ENCODE assay signal across 8 mouse cellular contexts in genomic region chr13:55600657-55601056, GRCm38 (mm10). TPM values are rescaled to one million over a fixed set of nuclear protein-coding genes. Genes with fewer than 3 reads are reported as not detected.
A peak's percentile ranks its signal among the peaks of the same experiment; 100 is the strongest.
DNase-seq lines count a peak whose midpoint lies in the region; ATAC-seq and TF ChIP-seq lines count a peak whose summit lies in the region.

No protein-coding gene starts in this region.

- TF ChIP-seq CTCF in heart, postnatal 0 days (IDR thresholded peaks at IDR 0.05; ENCODE audit: low read depth): no peak

- 21% methylated on average over 9 of the region's 9 CpGs for WGBS in heart, embryonic 12.5 days
- WGBS in heart, postnatal 0 days: 14% methylated on average over 9 of the region's 9 CpGs
- WGBS in neural tube, embryonic 15.5 days: 12% methylated on average over 9 of the region's 9 CpGs

- H3K36me3 ChIP-seq in heart, embryonic 12.5 days: peaks cover 46% of the 10 kb centered on the region
- H3K36me3 ChIP-seq in heart, postnatal 0 days (replicated peaks; ENCODE audit: control insufficient read depth, insufficient read depth, low read length): peaks cover 30% of the 10 kb centered on the region
- H3K36me3 ChIP-seq in neural tube, embryonic 15.5 days: peaks cover 40% of the 10 kb centered on the region

- H3K4me1 ChIP-seq in heart, embryonic 12.5 days (replicated peaks): peaks cover 10% of the 10 kb centered on the region
- peaks cover 11% of the 10 kb centered on the region for H3K4me1 ChIP-seq in heart, postnatal 0 days (ENCODE audit: control insufficient read depth, insufficient read depth)
- H3K4me1 ChIP-seq in neural tube, embryonic 15.5 days: peaks cover 34% of the 10 kb centered on the region

- DNase-seq in heart, adult 9 months (ENCODE audit: low spot score in 2 of 2): no peak
- peak; percentile 24 for DNase-seq in adipocyte (ENCODE audit: low spot score)
- DNase-seq in heart, postnatal 0 days (ENCODE audit: low spot score): no peak
- DNase-seq in lung, adult 18-20 months: peak; percentile 19 to 34
- no peak for DNase-seq in left cerebral cortex, adult 8-10 months (ENCODE audit: low spot score in 2 of 2)
- no peak for DNase-seq in gastrocnemius, postnatal 14 days

- peak; percentile 7; the same call in 1 of the 2 replicates for ATAC-seq in heart, embryonic 12.5 days (ENCODE audit: insufficient number of reproducible peaks, low FRiP score)
- ATAC-seq in heart, postnatal 0 days (ENCODE audit: insufficient read depth, low read depth): no peak
- ATAC-seq in neural tube, embryonic 15.5 days (ENCODE audit: low FRiP score): peak; percentile 39; the same call in 1 of the 2 replicates

- no peaks in the 10 kb centered on the region for H3K9me3 ChIP-seq in heart, embryonic 12.5 days (replicated peaks)
- H3K9me3 ChIP-seq in heart, postnatal 0 days (replicated peaks; ENCODE audit: control insufficient read depth, low read length): no peaks in the 10 kb centered on the region
- H3K9me3 ChIP-seq in neural tube, embryonic 15.5 days (replicated peaks): no peaks in the 10 kb centered on the region

- no peaks in the 10 kb centered on the region for H3K27me3 ChIP-seq in heart, embryonic 12.5 days (replicated peaks)
- H3K27me3 ChIP-seq in heart, postnatal 0 days (ENCODE audit: control insufficient read depth, insufficient read depth, low read length): no peaks in the 10 kb centered on the region
- no peaks in the 10 kb centered on the region for H3K27me3 ChIP-seq in neural tube, embryonic 15.5 days (replicated peaks)

- peak overlapping the region; percentile 85 for H3K4me2 ChIP-seq in heart, embryonic 12.5 days
- H3K4me2 ChIP-seq in heart, postnatal 0 days (ENCODE audit: low read depth, low read length): peak overlapping the region; percentile 92
- peak overlapping the region; percentile 76 for H3K4me2 ChIP-seq in neural tube, embryonic 15.5 days

- peak overlapping the region; percentile 80 for H3K4me3 ChIP-seq in heart, embryonic 12.5 days
- peak overlapping the region; percentile 88 for H3K4me3 ChIP-seq in heart, postnatal 0 days (ENCODE audit: low read depth, low read length)
- peak overlapping the region; percentile 96 for H3K4me3 ChIP-seq in neural tube, embryonic 15.5 days (replicated peaks)

- H3K27ac ChIP-seq in heart, embryonic 12.5 days (ENCODE audit: poor library complexity, severe bottlenecking): no peak overlapping the region
- no peak overlapping the region for H3K27ac ChIP-seq in heart, postnatal 0 days (ENCODE audit: low read depth)
- H3K27ac ChIP-seq in neural tube, embryonic 15.5 days (replicated peaks): peak overlapping the region; percentile 86

- peak overlapping the region; percentile 87 for H3K9ac ChIP-seq in heart, embryonic 12.5 days
- peak overlapping the region; percentile 80 for H3K9ac ChIP-seq in heart, postnatal 0 days (replicated peaks; ENCODE audit: low read depth, low read length)
- H3K9ac ChIP-seq in neural tube, embryonic 15.5 days (replicated peaks): peak overlapping the region; percentile 93

- no peak for TF ChIP-seq EP300 in heart, postnatal 0 days (IDR thresholded peaks at IDR 0.05; ENCODE audit: low read depth)

- intact Hi-C loops in gastrocnemius, postnatal 14 days (cut with DNase I; ENCODE audit: low total_unique reads): loop anchor here (5.0 to 10.0 kb wide), 2 partner anchors 42 to 124 kb away; partner anchors contain the start of gene Pcbd2

RNA-seq across cellular contexts. Expression of gene B4galt7, which starts 1.0 kb away (rescaled TPM):
- polyA plus RNA-seq in heart, embryonic 12.5 days (2016; fragmentation: Nextera tagmentation; extraction: Ambion mirVana): 21.8 and 23.2 TPM in 2 replicates
- 24.5 and 37.6 TPM in 2 replicates for total RNA-seq in heart, postnatal 0 days (2014; rRNA removed; ENCODE audit: low replicate concordance)
- polyA plus RNA-seq in heart, postnatal 0 days (2015; fragmentation: Nextera tagmentation; extraction: Ambion mirVana): 15.7 and 17.3 TPM in 2 replicates
- polyA plus RNA-seq in neural tube, embryonic 15.5 days (2015; fragmentation: Nextera tagmentation; extraction: Ambion mirVana): 45.5 and 48.3 TPM in 2 replicates
- 10 to 100 TPM; 24.5 to 26.2 (median 25.5) TPM for total RNA-seq in left cerebral cortex, adult 8-10 months (2022)
- 1 to 10 TPM; 6.2 to 7.3 TPM for total RNA-seq in gastrocnemius, postnatal 14 days (2021)

RNA-seq across cellular contexts. Expression of gene Caml, which starts 22.1 kb away (rescaled TPM):
- 34.7 and 35.8 TPM in 2 replicates for polyA plus RNA-seq in heart, embryonic 12.5 days (2016; fragmentation: Nextera tagmentation; extraction: Ambion mirVana)
- total RNA-seq in heart, postnatal 0 days (2014; rRNA removed; ENCODE audit: low replicate concordance): 17.9 and 18.5 TPM in 2 replicates
- polyA plus RNA-seq in heart, postnatal 0 days (2015; fragmentation: Nextera tagmentation; extraction: Ambion mirVana): 30.9 and 31.0 TPM in 2 replicates
- polyA plus RNA-seq in neural tube, embryonic 15.5 days (2015; fragmentation: Nextera tagmentation; extraction: Ambion mirVana): 102 and 117 TPM in 2 replicates
- total RNA-seq in left cerebral cortex, adult 8-10 months (2022): 10 to 100 TPM; 37.7 to 49.5 (median 43.4) TPM
- total RNA-seq in gastrocnemius, postnatal 14 days (2021): 10 to 100 TPM; 10.1 to 11.1 TPM

RNA-seq across cellular contexts. Expression of gene Tmed9, which starts 27.1 kb away (rescaled TPM):
- polyA plus RNA-seq in heart, embryonic 12.5 days (2016; fragmentation: Nextera tagmentation; extraction: Ambion mirVana): 133 and 141 TPM in 2 replicates
- 22.0 and 50.3 TPM in 2 replicates for total RNA-seq in heart, postnatal 0 days (2014; rRNA removed; ENCODE audit: low replicate concordance)
- polyA plus RNA-seq in heart, postnatal 0 days (2015; fragmentation: Nextera tagmentation; extraction: Ambion mirVana): 78.6 and 82.0 TPM in 2 replicates
- polyA plus RNA-seq in neural tube, embryonic 15.5 days (2015; fragmentation: Nextera tagmentation; extraction: Ambion mirVana): 110 and 121 TPM in 2 replicates
- total RNA-seq in left cerebral cortex, adult 8-10 months (2022): 100 to 1,000 TPM; 125 to 136 (median 132) TPM
- 100 to 1,000 TPM; 139 to 149 TPM for total RNA-seq in gastrocnemius, postnatal 14 days (2021)

RNA-seq across cellular contexts. Expression of gene Fam193b, which starts 29.7 kb away (rescaled TPM):
- 24.3 and 24.4 TPM in 2 replicates for polyA plus RNA-seq in heart, embryonic 12.5 days (2016; fragmentation: Nextera tagmentation; extraction: Ambion mirVana)
- total RNA-seq in heart, postnatal 0 days (2014; rRNA removed; ENCODE audit: low replicate concordance): 17.7 and 19.6 TPM in 2 replicates
- 9.5 and 10.3 TPM in 2 replicates for polyA plus RNA-seq in heart, postnatal 0 days (2015; fragmentation: Nextera tagmentation; extraction: Ambion mirVana)
- 43.0 and 46.4 TPM in 2 replicates for polyA plus RNA-seq in neural tube, embryonic 15.5 days (2015; fragmentation: Nextera tagmentation; extraction: Ambion mirVana)
- total RNA-seq in left cerebral cortex, adult 8-10 months (2022): 10 to 100 TPM; 73.2 to 80.1 (median 73.8) TPM
- 10 to 100 TPM; 12.8 to 15.4 TPM for total RNA-seq in gastrocnemius, postnatal 14 days (2021)

RNA-seq across cellular contexts. Expression of gene Ddx46, which starts 34.2 kb away (rescaled TPM):
- 25.4 and 27.0 TPM in 2 replicates for polyA plus RNA-seq in heart, embryonic 12.5 days (2016; fragmentation: Nextera tagmentation; extraction: Ambion mirVana)
- total RNA-seq in heart, postnatal 0 days (2014; rRNA removed; ENCODE audit: low replicate concordance): 8.9 and 10.6 TPM in 2 replicates
- polyA plus RNA-seq in heart, postnatal 0 days (2015; fragmentation: Nextera tagmentation; extraction: Ambion mirVana): 13.1 and 14.3 TPM in 2 replicates
- polyA plus RNA-seq in neural tube, embryonic 15.5 days (2015; fragmentation: Nextera tagmentation; extraction: Ambion mirVana): 22.0 and 25.5 TPM in 2 replicates
- 10 to 100 TPM; 39.6 to 48.5 (median 45.3) TPM for total RNA-seq in left cerebral cortex, adult 8-10 months (2022)
- 10 to 100 TPM; 19.7 to 21.2 TPM for total RNA-seq in gastrocnemius, postnatal 14 days (2021)

Comparison
In these comparisons a context has a peak if more than half of its experiments do, and no peak if none do; other contexts are left out.
1. DNase-seq: peak in adipocyte (single experiment) and lung, adult 18-20 months (2 of 2); none in heart, adult 9 months (0 of 2), heart, postnatal 0 days (single experiment), left cerebral cortex, adult 8-10 months (0 of 2) and gastrocnemius, postnatal 14 days (single experiment).
2. Peak in every context shown above with its lines, with median percentiles within 50 percentile points of each other: H3K4me2 ChIP-seq, H3K4me3 ChIP-seq and H3K9ac ChIP-seq.